Mouse (Mus musculus) liver, embryonic 14.5 days (tissue): ENCODE data around the gene Slc5a10. TPM values are rescaled to one million over a fixed set of nuclear protein-coding genes. Genes with fewer than 3 reads are reported as not detected.

Experiments used
- ATAC-seq: fragments of 200-750 bp; cut with Nextera tagmentation; 2 replicates; pipeline ENCODE4 v1.8.0; 2017; ENCODE audit warnings: moderate number of reproducible peaks, mild to moderate bottlenecking, moderate library complexity; ENCODE audit not compliant: insufficient read depth
- DNase-seq, 3 experiments: peaks; one replicate each; pipeline ENCODE4 v3.0.0-alpha.2; 2012 to 2013; ENCODE audit warnings: low read depth in 3 of 3, low spot score in 3 of 3
- H3K27ac ChIP-seq: fragments of 300-500 bp; sonication (generic); 2 replicates; pipeline ENCODE4 v1.5.1; 2014; ENCODE audit warnings: moderate library complexity, mild to moderate bottlenecking, control low read depth, inconsistent platforms
- H3K27me3 ChIP-seq: fragments of 300-500 bp; sonication (generic); 2 replicates; pipeline ENCODE4 v1.6.1; 2014; ENCODE audit warnings: mild to moderate bottlenecking, low read length, moderate library complexity; ENCODE audit not compliant: control insufficient read depth, insufficient read depth
- H3K36me3 ChIP-seq: fragments of 300-500 bp; sonication (generic); replicated peaks from 2 replicates; pipeline ENCODE4 v1.6.1; 2014; ENCODE audit warnings: low read depth; ENCODE audit not compliant: control insufficient read depth, insufficient read depth
- H3K4me1 ChIP-seq, 2 experiments: fragments of 200-500 bp in 1 of 2; fragments of 300-500 bp in 1 of 2; sonication (generic) in 1 of 2; replicated peaks; 2 replicates each; pipeline ENCODE4 v1.6.1; 2012 to 2014; ENCODE audit warnings: antibody characterized with exemption in 1 of 2, inconsistent platforms in 1 of 2, low read length in 1 of 2; ENCODE audit not compliant: control insufficient read depth in 2 of 2, insufficient read depth in 2 of 2
- H3K4me2 ChIP-seq: fragments of 300-500 bp; sonication (generic); 2 replicates; pipeline ENCODE4 v1.6.1; 2014; ENCODE audit warnings: low read depth, mild to moderate bottlenecking, control low read depth, moderate library complexity
- H3K4me3 ChIP-seq, 2 experiments: fragments of 200-500 bp in 1 of 2; fragments of 300-500 bp in 1 of 2; sonication (generic) in 1 of 2; 2 replicates each; pipeline ENCODE4 v1.5.1; 2012 to 2014; ENCODE audit warnings: low read depth in 2 of 2, low read length in 2 of 2, mild to moderate bottlenecking in 2 of 2, control low read depth in 1 of 2, inconsistent platforms in 1 of 2, moderate library complexity in 1 of 2; ENCODE audit not compliant: insufficient read depth in 1 of 2
- H3K9ac ChIP-seq: fragments of 300-500 bp; sonication (generic); replicated peaks from 2 replicates; pipeline ENCODE4 v1.6.1; 2014; ENCODE audit warnings: mild to moderate bottlenecking, control low read depth, moderate library complexity
- H3K9me3 ChIP-seq: fragments of 300-500 bp; sonication (generic); 2 replicates; pipeline ENCODE4 v1.6.1; 2016; ENCODE audit warnings: low read length, mixed read lengths; ENCODE audit not compliant: control insufficient read depth
- CTCF ChIP-seq: IDR thresholded peaks from 2 replicates; pipeline ENCODE4 v1.5.1; 2016; ENCODE audit warnings: antibody characterized with exemption, low read depth, control low read depth
- EP300 ChIP-seq: IDR thresholded peaks from 2 replicates; pipeline ENCODE4 v1.6.1; 2016; ENCODE audit warnings: antibody characterized with exemption, low read depth
- WGBS: fragments of 180-500 bp; shearing (Covaris S2); extraction: QIAGEN DNeasy Blood & Tissue Kit; methylation state at CpG from one replicate; pipeline ENCODE4 v1.1.7; 2014; ENCODE audit not compliant: insufficient replicate concordance; 5-methylcytosine and 5-hydroxymethylcytosine counted together
- polyA plus RNA-seq, 2 experiments: library from polyadenylated mRNA; depleted of rRNA in 1 of 2; stranded (reverse) in 1 of 2; unstranded in 1 of 2; fragments of >200 nt; fragmentation: Nextera tagmentation in 1 of 2; extraction: Ambion mirVana in 1 of 2; gene quantifications; 2 replicates each; pipeline versions ENCODE4 v1.2.1 to v1.2.3; 2012 to 2014

Slc5a10 gene
- polyA plus RNA-seq, 2 experiments, result not detected

GRCm38 (mm10) chr11:61647110-61647910, 73.3 kb downstream of the Slc5a10 start:
- Histone ChIP-seq H3K4me3 (no peak overlapping the region), H3K9me3 (no peaks in the 10 kb centered on the region), H3K27ac (no peak overlapping the region), H3K4me1 (no peaks in the 10 kb centered on the region), H3K27me3 (no peaks in the 10 kb centered on the region; the same call in 1 of the 2 replicates), H3K36me3 (no peaks in the 10 kb centered on the region), H3K9ac (no peak overlapping the region), H3K4me2 (no peak overlapping the region)
- DNase-seq (no peak), ATAC-seq (no peak)
- TF ChIP-seq EP300, result no peak
- TF ChIP-seq CTCF, result no peak
- 37% methylated on average over 10 of the region's 10 CpGs for WGBS

GRCm38 (mm10) chr11:61646499-61647039, 74.1 kb downstream of the Slc5a10 start:
- WGBS, result 39% methylated on average over 2 of the region's 2 CpGs
- 0 out of 4 replicates have a peak, but pooled peaks cover 0 to 2% of the 10 kb centered on the region in 2 experiments for H3K4me1 ChIP-seq
- H3K9me3 ChIP-seq, result no peaks in the 10 kb centered on the region
- ATAC-seq (no peak), DNase-seq (no peak)
- no peak overlapping the region for H3K9ac ChIP-seq
- no peak for TF ChIP-seq CTCF
- TF ChIP-seq EP300, result no peak
- H3K36me3 ChIP-seq, result no peaks in the 10 kb centered on the region
- no peak overlapping the region for H3K4me2 ChIP-seq
- H3K4me3 ChIP-seq, result no peak overlapping the region
- no peaks in the 10 kb centered on the region; the same call in 1 of the 2 replicates for H3K27me3 ChIP-seq
- no peak overlapping the region for H3K27ac ChIP-seq

- Histone ChIP-seq H3K9me3 (no peaks in the 10 kb centered on the region), H3K4me1 (0 out of 4 replicates have a peak, but pooled peaks cover 0 to 2% of the 10 kb centered on the region in 2 experiments), H3K27ac (no peak overlapping the region), H3K27me3 (no peaks in the 10 kb centered on the region; the same call in 1 of the 2 replicates), H3K4me3 (no peak overlapping the region), H3K4me2 (no peak overlapping the region), H3K9ac (no peak overlapping the region), H3K36me3 (no peaks in the 10 kb centered on the region)
- TF ChIP-seq EP300 (no peak), CTCF (no peak)
- no peak for DNase-seq
- 51% methylated on average over 5 of the region's 5 CpGs for WGBS
- no peak for ATAC-seq
These were observed 75.2 kb downstream of the Slc5a10 start for GRCm38 (mm10) chr11:61645357-61645857.

- Histone ChIP-seq H3K27ac (no peak overlapping the region), H3K9me3 (no peaks in the 10 kb centered on the region), H3K4me3 (no peak overlapping the region), H3K27me3 (no peaks in the 10 kb centered on the region; the same call in 1 of the 2 replicates), H3K36me3 (no peaks in the 10 kb centered on the region), H3K4me1 (0 out of 4 replicates have a peak, but pooled peaks cover 0 to 2% of the 10 kb centered on the region in 2 experiments), H3K4me2 (no peak overlapping the region), H3K9ac (no peak overlapping the region)
- DNase-seq (no peak), ATAC-seq (no peak)
- no peak for TF ChIP-seq EP300
- TF ChIP-seq CTCF, result no peak
- WGBS, result 51% methylated on average over 11 of the region's 11 CpGs
These were observed 75.9 kb downstream of the Slc5a10 start for GRCm38 (mm10) chr11:61644576-61645326.
